ENCODE assay signal across 9 mouse cellular contexts in genomic region chr1:134764831-134765458, GRCm38 (mm10).
DNase-seq lines count a peak whose midpoint lies in the region; ATAC-seq and TF ChIP-seq lines count a peak whose summit lies in the region.
"Had no signal": no experiment of that assay in that cellular context is flagged by ENCODE, and none has a peak within 500 bp of the region (broad histone marks: within the 10 kb centered on the region; RNA-seq: fewer than 3 reads in every experiment).

No protein-coding gene starts in this region.

- H3K27me3 ChIP-seq in intestine, embryonic 14.5 days (replicated peaks; ENCODE audit: control insufficient read depth, insufficient read depth, low read length) = no peaks in the 10 kb centered on the region
- H3K27me3 ChIP-seq in intestine, postnatal 0 days (replicated peaks; ENCODE audit: control insufficient read depth, insufficient read depth, low read length) = no peaks in the 10 kb centered on the region
- no peaks in the 10 kb centered on the region for H3K27me3 ChIP-seq in neural tube, embryonic 13.5 days
- no peaks in the 10 kb centered on the region for H3K27me3 ChIP-seq in hindbrain, embryonic 16.5 days (replicated peaks; ENCODE audit: control insufficient read depth, insufficient read depth, low read length)
- no peaks in the 10 kb centered on the region for H3K27me3 ChIP-seq in stomach, embryonic 15.5 days (replicated peaks)

- peak; percentile 54 for DNase-seq in intestine, embryonic 14.5 days (ENCODE audit: low spot score)
- DNase-seq in neural tube, embryonic 10.5 days (ENCODE audit: extremely low spot score, low spot score) = no peak
- DNase-seq in left cerebral cortex, postnatal 36 days (ENCODE audit: low spot score in 2 of 2) = no peak
- no peak for DNase-seq in adrenal gland, adult 8-10 months
- DNase-seq: cerebellum, postnatal 10 days had no signal

- H3K27ac ChIP-seq in intestine, embryonic 14.5 days (ENCODE audit: low read depth) = peak overlapping the region; percentile 95
- no peak overlapping the region for H3K27ac ChIP-seq in intestine, postnatal 0 days (ENCODE audit: low read depth, low read length)
- peak overlapping the region; percentile 63; the same call in 1 of the 2 replicates for H3K27ac ChIP-seq in neural tube, embryonic 13.5 days (replicated peaks)
- H3K27ac ChIP-seq in hindbrain, embryonic 16.5 days (ENCODE audit: low read depth, low read length) = 0 out of 2 replicates have a peak overlapping the region, but pooled peaks have one; percentile 12
- H3K27ac ChIP-seq in stomach, embryonic 15.5 days = peak overlapping the region; percentile 93

- intact Hi-C loops in left cerebral cortex, postnatal 36 days (cut with DNase I) = no loop called here

- H3K4me2 ChIP-seq in intestine, embryonic 14.5 days (ENCODE audit: low read length) = no peak overlapping the region
- H3K4me2 ChIP-seq in intestine, postnatal 0 days (replicated peaks; ENCODE audit: low read depth) = no peak overlapping the region
- no peak overlapping the region for H3K4me2 ChIP-seq in neural tube, embryonic 13.5 days
- no peak overlapping the region for H3K4me2 ChIP-seq in hindbrain, embryonic 16.5 days (ENCODE audit: low read length)
- H3K4me2 ChIP-seq in stomach, embryonic 15.5 days = no peak overlapping the region

- no peak for ATAC-seq in intestine, embryonic 14.5 days (replicated peaks; ENCODE audit: low FRiP score, low TSS enrichment, low read depth)
- no peak for ATAC-seq in intestine, postnatal 0 days
- ATAC-seq in neural tube, embryonic 13.5 days (ENCODE audit: low read depth) = no peak
- ATAC-seq in hindbrain, embryonic 16.5 days = peak; percentile 11; the same call in 1 of the 2 replicates
- no peak for ATAC-seq in stomach, embryonic 15.5 days (ENCODE audit: insufficient read depth, low FRiP score, low read depth)

- 32% methylated on average over 7 of the region's 7 CpGs for WGBS in intestine, embryonic 14.5 days
- WGBS in intestine, postnatal 0 days = 64% methylated on average over 7 of the region's 7 CpGs
- WGBS in neural tube, embryonic 13.5 days = 50% methylated on average over 7 of the region's 7 CpGs
- WGBS in hindbrain, embryonic 16.5 days = 42% methylated on average over 7 of the region's 7 CpGs
- WGBS in stomach, embryonic 15.5 days = 37% methylated on average over 7 of the region's 7 CpGs

- peaks cover 35% of the 10 kb centered on the region for H3K4me1 ChIP-seq in intestine, embryonic 14.5 days (replicated peaks; ENCODE audit: control insufficient read depth, insufficient read depth, low read length)
- H3K4me1 ChIP-seq in intestine, postnatal 0 days (replicated peaks; ENCODE audit: control insufficient read depth, insufficient read depth, low read length) = no peaks in the 10 kb centered on the region
- H3K4me1 ChIP-seq in neural tube, embryonic 13.5 days (replicated peaks) = peaks cover 13% of the 10 kb centered on the region
- peaks cover 4% of the 10 kb centered on the region; the same call in 1 of the 2 replicates for H3K4me1 ChIP-seq in hindbrain, embryonic 16.5 days (ENCODE audit: control insufficient read depth, insufficient read depth, low read depth, low read length)
- H3K4me1 ChIP-seq in stomach, embryonic 15.5 days = peaks cover 27% of the 10 kb centered on the region

- no peak overlapping the region for H3K9ac ChIP-seq in intestine, embryonic 14.5 days (ENCODE audit: low read length)
- H3K9ac ChIP-seq in intestine, postnatal 0 days (ENCODE audit: low read depth, low read length) = no peak overlapping the region
- no peak overlapping the region for H3K9ac ChIP-seq in neural tube, embryonic 13.5 days
- H3K9ac ChIP-seq in hindbrain, embryonic 16.5 days (ENCODE audit: low read depth, low read length) = no peak overlapping the region
- H3K9ac ChIP-seq in stomach, embryonic 15.5 days = no peak overlapping the region

- TF ChIP-seq CTCF in intestine, postnatal 0 days (IDR thresholded peaks at IDR 0.05; ENCODE audit: low read depth) = no peak

- no peak overlapping the region for H3K4me3 ChIP-seq in intestine, embryonic 14.5 days (ENCODE audit: low read depth, low read length)
- no peak overlapping the region for H3K4me3 ChIP-seq in intestine, postnatal 0 days (ENCODE audit: low read depth, low read length)
- no peak overlapping the region for H3K4me3 ChIP-seq in neural tube, embryonic 13.5 days
- no peak overlapping the region for H3K4me3 ChIP-seq in hindbrain, embryonic 16.5 days (ENCODE audit: low read length)
- H3K4me3 ChIP-seq in stomach, embryonic 15.5 days (replicated peaks) = no peak overlapping the region

- H3K9me3 ChIP-seq in intestine, embryonic 14.5 days (ENCODE audit: control insufficient read depth, low read length) = no peaks in the 10 kb centered on the region
- no peaks in the 10 kb centered on the region for H3K9me3 ChIP-seq in intestine, postnatal 0 days (ENCODE audit: control insufficient read depth)
- no peaks in the 10 kb centered on the region for H3K9me3 ChIP-seq in neural tube, embryonic 13.5 days
- H3K9me3 ChIP-seq in hindbrain, embryonic 16.5 days (ENCODE audit: control insufficient read depth, low read length) = no peaks in the 10 kb centered on the region
- no peaks in the 10 kb centered on the region for H3K9me3 ChIP-seq in stomach, embryonic 15.5 days

- peaks cover 48% of the 10 kb centered on the region for H3K36me3 ChIP-seq in intestine, embryonic 14.5 days (ENCODE audit: control insufficient read depth, insufficient read depth, low read length)
- H3K36me3 ChIP-seq in intestine, postnatal 0 days (ENCODE audit: control insufficient read depth, insufficient read depth) = peaks cover 16% of the 10 kb centered on the region
- peaks cover 28% of the 10 kb centered on the region; the same call in 1 of the 2 replicates for H3K36me3 ChIP-seq in neural tube, embryonic 13.5 days
- H3K36me3 ChIP-seq in hindbrain, embryonic 16.5 days (ENCODE audit: control insufficient read depth, insufficient read depth, low read length) = peaks cover 6% of the 10 kb centered on the region; the same call in 1 of the 2 replicates
- peaks cover 9% of the 10 kb centered on the region for H3K36me3 ChIP-seq in stomach, embryonic 15.5 days
